ENCODE assay signal across 14 mouse cellular contexts in genomic region chr12:8864830-8865229, GRCm38 (mm10). TPM values are rescaled to one million over a fixed set of nuclear protein-coding genes. Genes with fewer than 3 reads are reported as not detected.
DNase-seq lines count a peak whose midpoint lies in the region; ATAC-seq lines count a peak whose summit lies in the region.
"Had no signal": no experiment of that assay in that cellular context is flagged by ENCODE, and none has a peak within 500 bp of the region (broad histone marks: within the 10 kb centered on the region; RNA-seq: fewer than 3 reads in every experiment).

No protein-coding gene starts in this region.

- peak overlapping the region; percentile 32; the same call in 1 of the 2 replicates for H3K27ac ChIP-seq in heart, embryonic 10.5 days
- H3K27ac ChIP-seq: heart, embryonic 13.5 days; hindbrain, embryonic 14.5 days; limb, embryonic 13.5 days; midbrain, embryonic 12.5 days; neural tube, embryonic 12.5 days had no signal

- H3K27me3 ChIP-seq in heart, embryonic 10.5 days (ENCODE audit: insufficient read depth, poor library complexity, severe bottlenecking), result peaks cover 22% of the 10 kb centered on the region; the same call in 1 of the 2 replicates
- H3K27me3 ChIP-seq: limb, embryonic 13.5 days; midbrain, embryonic 12.5 days; neural tube, embryonic 12.5 days had no signal

- ATAC-seq in hematopoietic stem cell, adult 5-6 weeks (replicated peaks in 1 of 2; ENCODE audit: insufficient read depth in 1 of 2, low FRiP score in 2 of 2, low TSS enrichment in 1 of 2, low read depth in 1 of 2, poor library complexity in 2 of 2, severe bottlenecking in 2 of 2), result peak; percentile 92 to 94
- peak; percentile 77 for ATAC-seq in monocyte, adult 5-6 weeks (replicated peaks; ENCODE audit: insufficient number of reproducible peaks, low FRiP score, low TSS enrichment, poor library complexity, severe bottlenecking)

- 54% methylated on average over 3 of the region's 3 CpGs for WGBS in heart, embryonic 10.5 days

- peaks cover 36% of the 10 kb centered on the region for H3K4me1 ChIP-seq in heart, embryonic 10.5 days
- H3K4me1 ChIP-seq: midbrain, embryonic 12.5 days; neural tube, embryonic 12.5 days had no signal

- H3K4me3 ChIP-seq in heart, embryonic 10.5 days, result no peak overlapping the region
- H3K4me3 ChIP-seq: heart, embryonic 13.5 days; limb, embryonic 13.5 days; midbrain, embryonic 12.5 days; neural tube, embryonic 12.5 days had no signal

- intact Hi-C loops in left cerebral cortex, postnatal 36 days (cut with DNase I), result no loop called here

- no peaks in the 10 kb centered on the region for H3K36me3 ChIP-seq in heart, embryonic 10.5 days
- H3K36me3 ChIP-seq: heart, embryonic 13.5 days; limb, embryonic 13.5 days; midbrain, embryonic 12.5 days; neural tube, embryonic 12.5 days had no signal

- no peaks in the 10 kb centered on the region for H3K9me3 ChIP-seq in heart, embryonic 10.5 days
- H3K9me3 ChIP-seq: heart, embryonic 13.5 days; limb, embryonic 13.5 days; midbrain, embryonic 12.5 days; neural tube, embryonic 12.5 days had no signal

- no peak for DNase-seq in heart, embryonic 10.5 days (ENCODE audit: low spot score)
- no peak for DNase-seq in heart, postnatal 4 days
- peak; percentile 54 for DNase-seq in NIH3T3 (ENCODE audit: low read depth)
- DNase-seq in cerebellum, postnatal 10 days, result no peak
- no peak for DNase-seq in left cerebral cortex, postnatal 36 days (ENCODE audit: low spot score in 2 of 2)
- DNase-seq in kidney, adult 8-10 months, result no peak
- DNase-seq: lung, adult 2 months had no signal

RNA-seq across cellular contexts. Expression of gene Laptm4a, which starts 56.6 kb away (rescaled TPM):
- polyA plus RNA-seq in heart, embryonic 10.5 days (2016; fragmentation: Nextera tagmentation; extraction: Ambion mirVana), result 199 and 219 TPM in 2 replicates
- total RNA-seq in heart, postnatal 4 days (2021), result 100 to 1,000 TPM; 358 to 362 TPM
- total RNA-seq in hematopoietic stem cell, adult 5-6 weeks (2017), result 191 and 266 TPM in 2 replicates
- total RNA-seq in monocyte, adult 5-6 weeks (2017), result 314 to 883 TPM (median 672 TPM) in 3 replicates
- total RNA-seq in left cerebral cortex, postnatal 36 days (2021), result 100 to 1,000 TPM; 169 to 179 TPM
